Mouse (Mus musculus) skeletal muscle tissue, adult 2 months (tissue): ENCODE measurements around the gene Vps4a.
"Not testable (repeated sequence)": the region's sequence is repeated elsewhere in the genome, so short reads cannot be mapped to it uniquely, and the experiment has no call there.

ENCODE experiments used
- DNase-seq: peaks from one replicate; pipeline ENCODE4 v3.0.0-alpha.2; 2012; ENCODE audit warnings: low read depth, low spot score

Gene Vps4a

GRCm38 (mm10) chr8:107030650-107031576 is at the start of gene Vps4a:
Vps4a (plus strand) TSS chr8:107031222.
- DNase-seq = peak; percentile 91

DNA sequence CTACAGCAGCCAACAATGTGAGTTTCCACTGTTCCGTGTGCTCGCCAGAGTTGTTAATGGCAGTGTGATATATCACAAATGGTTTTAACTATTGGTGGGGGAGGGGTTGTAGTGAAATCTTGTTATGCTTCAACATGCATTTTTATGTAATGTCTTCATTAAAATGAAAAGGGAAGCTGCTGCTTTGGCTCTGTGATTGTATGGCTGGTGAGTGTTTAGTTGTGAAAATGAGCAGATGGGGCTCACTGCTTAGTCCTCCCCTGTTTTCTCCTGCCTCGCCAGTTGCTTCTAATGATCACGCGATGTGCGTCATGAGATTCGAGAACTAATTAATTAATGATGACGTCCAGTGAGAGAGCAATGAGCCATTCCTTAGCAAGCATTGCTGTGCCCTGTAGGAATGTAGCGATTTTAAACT is 45.6 kb upstream of the Vps4a start:
- no peak for DNase-seq

- no peak for DNase-seq
These were observed 45.1 kb upstream of the Vps4a start for GRCm38 (mm10) chr8:106985951-106986350.

- no peak for DNase-seq
These were observed 43.5 kb upstream of the Vps4a start for GRCm38 (mm10) chr8:106987557-106987956.

DNA sequence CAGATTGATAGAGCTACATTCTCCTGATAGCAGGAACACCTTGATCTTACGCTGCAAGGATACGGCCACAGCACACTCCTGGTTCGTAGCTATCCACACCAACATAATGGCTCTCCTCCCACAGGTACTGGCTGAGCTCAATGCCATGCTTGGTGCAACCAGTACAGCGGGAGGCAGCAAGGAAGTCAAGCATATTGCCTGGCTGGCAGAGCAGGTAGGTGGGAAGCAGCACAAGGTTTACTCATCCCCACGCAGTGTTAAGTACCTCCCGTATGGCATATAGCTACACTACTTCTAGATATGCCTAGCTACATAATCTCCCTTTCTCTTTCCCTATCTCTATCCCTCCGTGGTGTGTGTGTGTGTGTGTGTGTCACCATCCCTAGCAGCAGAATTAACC is 39.6 kb upstream of the Vps4a start:
- DNase-seq = no peak

DNA sequence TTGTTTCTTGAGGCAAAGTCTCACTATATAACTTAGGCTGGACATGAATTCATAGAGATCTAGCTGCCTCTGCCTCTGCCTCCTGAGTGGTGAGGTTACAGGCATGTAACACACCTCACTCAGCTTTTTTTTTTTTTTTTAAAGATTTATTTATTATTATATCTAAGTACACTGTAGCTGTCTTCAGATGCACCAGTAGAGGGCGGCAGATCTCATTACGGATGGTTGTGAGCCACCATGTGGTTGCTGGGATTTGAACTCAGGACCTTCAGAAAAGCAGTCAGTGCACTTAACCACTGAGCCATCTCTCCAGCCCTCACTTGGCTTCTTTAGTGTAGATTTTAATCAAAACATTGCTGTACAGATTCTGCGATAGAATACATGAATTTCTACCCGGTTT is 34.7 kb upstream of the Vps4a start:
- DNase-seq = not testable (repeated sequence)

DNA sequence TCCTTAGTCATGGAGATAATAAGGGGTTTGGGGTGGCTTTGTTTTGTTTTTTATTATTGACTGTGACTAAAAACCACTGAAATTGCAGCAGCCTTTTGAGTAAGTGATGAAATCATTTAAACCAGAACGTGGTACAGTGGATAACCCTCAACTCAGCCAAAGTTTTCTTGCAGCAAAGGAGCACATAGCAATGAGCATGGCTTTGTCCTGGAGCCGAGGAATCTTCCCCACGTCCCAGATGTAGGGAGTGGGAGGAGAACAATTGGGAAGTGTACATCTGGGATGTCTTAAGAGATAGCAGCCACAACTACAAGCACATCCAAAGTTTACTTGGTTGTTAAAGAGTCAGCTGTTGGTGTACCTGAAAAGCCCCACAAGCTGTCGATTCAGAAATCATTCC is 33.6 kb upstream of the Vps4a start:
- DNase-seq = no peak

GRCm38 (mm10) chr8:106999068-106999467 is 32.0 kb upstream of the Vps4a start:
- DNase-seq = peak; percentile 76

- peak; percentile 69 for DNase-seq
These were observed 28.5 kb upstream of the Vps4a start for GRCm38 (mm10) chr8:107002532-107002931.

- DNase-seq = no peak
These were observed 23.2 kb upstream of the Vps4a start for GRCm38 (mm10) chr8:107007795-107008194.

DNA sequence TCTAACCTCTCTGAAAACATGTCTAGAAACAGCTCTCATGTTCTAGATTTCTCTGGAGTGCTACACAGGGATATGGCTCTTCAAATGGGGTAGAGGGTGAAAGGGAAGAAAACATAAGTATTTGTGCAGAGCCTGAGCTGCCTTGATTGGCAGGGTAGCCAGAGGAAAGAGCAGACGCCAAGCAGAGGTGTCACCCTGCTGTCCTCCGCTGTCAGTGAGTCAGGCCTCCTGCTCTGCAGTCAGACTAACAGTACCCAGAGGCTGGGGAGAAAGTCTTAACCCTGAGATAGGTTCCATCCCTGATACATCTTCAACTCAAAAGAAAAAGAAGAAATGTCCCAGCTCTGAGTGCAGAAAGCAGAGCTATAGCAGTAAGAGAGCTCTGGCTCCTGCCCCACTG is 18.4 kb upstream of the Vps4a start:
- no peak for DNase-seq

DNA sequence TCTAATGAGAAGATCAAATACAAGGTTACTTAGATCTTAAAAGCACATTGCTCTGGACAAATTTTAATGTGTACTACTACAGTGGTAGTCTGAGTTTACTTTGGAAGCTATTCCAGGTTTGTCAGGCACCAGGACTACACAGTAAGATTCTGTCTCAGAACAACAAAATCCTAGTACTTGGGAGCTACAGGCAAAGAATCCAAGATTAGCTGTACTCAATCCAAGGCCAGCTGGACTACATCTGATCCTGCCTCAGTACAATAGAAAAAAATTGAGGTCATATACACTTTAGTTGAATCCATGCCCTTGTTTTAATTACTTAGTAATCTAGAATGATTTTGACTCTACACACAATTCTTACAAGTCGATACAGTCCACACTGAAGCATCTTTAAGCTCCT is 16.1 kb upstream of the Vps4a start:
- no peak for DNase-seq

- no peak for DNase-seq
These were observed 7.5 kb upstream of the Vps4a start for GRCm38 (mm10) chr8:107023479-107023878.

GRCm38 (mm10) chr8:107029310-107029709 is 1.7 kb upstream of the Vps4a start:
- DNase-seq = no peak

- no peak for DNase-seq
These were observed 964 bp upstream of the Vps4a start for GRCm38 (mm10) chr8:107030058-107030457.

- no peak for DNase-seq
These were observed 612 bp downstream of the Vps4a start for GRCm38 (mm10) chr8:107031577-107032090.

GRCm38 (mm10) chr8:107033609-107034008 is 2.6 kb downstream of the Vps4a start:
- not testable (repeated sequence) for DNase-seq

DNA sequence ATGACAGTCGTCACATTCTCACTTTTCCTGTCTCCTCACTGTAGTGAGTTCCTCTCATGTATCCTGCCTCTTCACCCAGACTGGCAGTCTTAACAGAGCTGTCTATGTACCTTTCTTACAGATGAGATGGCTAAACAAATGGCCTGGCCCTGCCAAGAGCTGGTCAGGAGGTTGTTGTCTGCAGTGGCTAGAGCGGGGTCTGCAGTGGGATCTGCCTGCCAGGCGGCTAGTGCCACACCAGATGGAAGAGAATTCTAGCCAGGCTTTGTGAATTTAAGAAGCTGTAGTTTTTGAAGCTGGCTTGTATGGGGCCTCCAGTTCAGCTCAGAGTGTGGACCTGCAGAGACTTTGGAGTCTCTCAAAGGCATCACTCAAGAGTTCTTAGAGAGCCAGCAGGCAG is 4.6 kb downstream of the Vps4a start:
- DNase-seq = no peak

DNA sequence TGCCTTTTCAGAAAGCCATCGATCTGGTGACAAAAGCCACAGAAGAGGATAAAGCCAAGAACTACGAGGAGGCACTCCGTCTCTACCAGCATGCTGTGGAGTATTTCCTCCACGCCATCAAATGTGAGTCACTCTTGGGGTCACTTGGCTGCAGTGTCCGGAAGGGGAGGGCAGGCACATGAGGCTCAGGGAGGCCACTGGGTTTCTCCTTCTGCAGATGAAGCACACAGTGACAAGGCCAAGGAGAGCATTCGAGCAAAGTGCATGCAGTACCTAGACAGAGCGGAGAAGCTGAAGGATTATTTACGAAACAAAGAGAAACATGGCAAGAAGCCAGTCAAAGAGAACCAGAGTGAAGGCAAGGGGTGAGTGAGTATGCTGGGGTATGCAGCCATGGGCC is 5.6 kb downstream of the Vps4a start:
- no peak for DNase-seq

DNA sequence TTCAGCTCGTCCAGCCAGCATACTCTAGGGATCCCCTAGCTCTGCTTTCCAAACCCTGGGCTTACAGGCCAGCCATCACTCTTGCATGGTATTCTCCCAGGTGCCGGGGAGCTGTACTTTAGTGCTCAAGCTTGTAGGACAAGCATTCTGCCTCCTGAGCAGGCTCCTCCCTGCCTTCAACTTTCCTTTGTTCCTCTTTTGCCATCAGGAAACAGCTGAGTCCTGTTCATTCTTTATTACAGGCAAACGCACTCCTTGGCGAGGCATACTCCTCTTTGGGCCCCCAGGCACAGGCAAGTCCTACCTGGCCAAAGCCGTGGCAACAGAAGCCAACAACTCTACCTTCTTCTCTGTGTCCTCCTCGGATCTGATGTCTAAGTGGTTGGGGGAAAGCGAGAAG is 9.6 kb downstream of the Vps4a start:
- DNase-seq = no peak

- no peak for DNase-seq
These were observed 14.5 kb downstream of the Vps4a start for GRCm38 (mm10) chr8:107045478-107045877.

DNA sequence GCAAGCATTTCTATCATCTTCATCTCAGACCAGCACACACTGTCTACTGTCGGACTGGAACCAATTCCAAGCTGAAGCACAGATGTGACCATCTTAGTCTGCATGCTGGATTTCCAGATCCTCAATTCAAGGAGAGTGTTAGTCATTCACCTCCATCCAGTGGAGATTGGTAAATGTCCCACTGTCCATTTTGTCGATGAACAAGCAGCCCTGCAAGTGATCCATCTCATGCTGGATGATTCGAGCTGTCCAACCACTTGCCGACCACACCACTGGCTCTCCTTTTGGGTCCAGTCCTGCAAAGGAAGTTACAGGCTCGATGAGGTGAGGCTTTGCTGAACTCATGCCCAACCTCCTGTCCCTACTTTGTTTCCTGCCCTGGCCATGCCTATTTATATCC is 16.0 kb downstream of the Vps4a start:
- no peak for DNase-seq
